Mouse (Mus musculus) forebrain, embryonic 11.5 days (tissue): ENCODE results near the gene Tapbp. TPM values are rescaled to one million over a fixed set of nuclear protein-coding genes. Genes with fewer than 3 reads are reported as not detected.
A peak's percentile ranks its signal among the peaks of the same experiment; 100 is the strongest.

Source experiments
- ATAC-seq: fragments of 200-750 bp; cut with Nextera tagmentation; replicated peaks from 2 replicates; pipeline ENCODE4 v1.8.0; 2017; ENCODE audit warnings: moderate TSS enrichment; ENCODE audit not compliant: low FRiP score
- DNase-seq: peaks from one replicate; pipeline ENCODE4 v3.0.0-alpha.2; 2017; ENCODE audit warnings: low spot score
- H3K27ac ChIP-seq: fragments of 300-500 bp; sonication (generic); 2 replicates; pipeline ENCODE4 v1.5.1; 2014; ENCODE audit warnings: low read depth, low read length
- H3K27me3 ChIP-seq: fragments of 300-500 bp; sonication (generic); 2 replicates; pipeline ENCODE4 v1.6.1; 2014; ENCODE audit warnings: mild to moderate bottlenecking, low read length, mixed read lengths; ENCODE audit not compliant: control insufficient read depth, insufficient read depth
- H3K36me3 ChIP-seq: fragments of 300-500 bp; sonication (generic); 2 replicates; pipeline ENCODE4 v1.6.1; 2014; ENCODE audit warnings: mild to moderate bottlenecking, low read length, moderate library complexity, mixed read lengths; ENCODE audit not compliant: control insufficient read depth, insufficient read depth
- H3K4me1 ChIP-seq: fragments of 300-500 bp; sonication (generic); replicated peaks from 2 replicates; pipeline ENCODE4 v1.6.1; 2014; ENCODE audit warnings: low read length, mixed read lengths; ENCODE audit not compliant: control insufficient read depth, insufficient read depth
- H3K4me2 ChIP-seq: fragments of 300-500 bp; sonication (generic); 2 replicates; pipeline ENCODE4 v1.6.1; 2014; ENCODE audit warnings: low read depth, mild to moderate bottlenecking, low read length, moderate library complexity, mixed read lengths; ENCODE audit not compliant: severe bottlenecking
- H3K4me3 ChIP-seq: fragments of 300-500 bp; sonication (generic); 2 replicates; pipeline ENCODE4 v1.5.1; 2014; ENCODE audit warnings: low read depth, low read length
- H3K9ac ChIP-seq: fragments of 300-500 bp; sonication (generic); 2 replicates; pipeline ENCODE4 v1.6.1; 2014; ENCODE audit warnings: low read length
- H3K9me3 ChIP-seq: fragments of 300-500 bp; sonication (generic); 2 replicates; pipeline ENCODE4 v1.6.1; 2016; ENCODE audit warnings: low read length, mixed read lengths; ENCODE audit not compliant: control insufficient read depth
- WGBS: fragments of 180-500 bp; shearing (Covaris S2); extraction: QIAGEN DNeasy Blood & Tissue Kit; methylation state at CpG from one replicate; pipeline ENCODE4 v1.1.7; 2014; 5-methylcytosine and 5-hydroxymethylcytosine counted together
- polyA plus RNA-seq: library from polyadenylated mRNA; unstranded; fragments of >200 nt; fragmentation: Nextera tagmentation; extraction: Ambion mirVana; gene quantifications from 2 replicates; pipeline ENCODE4 v1.2.1, GENCODE M21; 2014

The Tapbp gene
- polyA plus RNA-seq, 1 experiment from 2014 or later = 15.5 TPM

GRCm38 (mm10) chr17:33931159-33931866 is 15.6 kb downstream of the Tapbp start:
- ATAC-seq (no peak), DNase-seq (no peak)
- H3K4me3 ChIP-seq = peak overlapping the region; percentile 83
- H3K36me3 ChIP-seq = no peaks in the 10 kb centered on the region
- no peak overlapping the region for H3K27ac ChIP-seq
- H3K27me3 ChIP-seq = no peaks in the 10 kb centered on the region
- 29% methylated on average over 18 of the region's 18 CpGs for WGBS
- H3K4me2 ChIP-seq = peak overlapping the region; percentile 100
- no peaks in the 10 kb centered on the region for H3K9me3 ChIP-seq
- H3K4me1 ChIP-seq = peaks cover 13% of the 10 kb centered on the region; the same call in 1 of the 2 replicates
- H3K9ac ChIP-seq = peak overlapping the region; percentile 84; the same call in 1 of the 2 replicates

DNA sequence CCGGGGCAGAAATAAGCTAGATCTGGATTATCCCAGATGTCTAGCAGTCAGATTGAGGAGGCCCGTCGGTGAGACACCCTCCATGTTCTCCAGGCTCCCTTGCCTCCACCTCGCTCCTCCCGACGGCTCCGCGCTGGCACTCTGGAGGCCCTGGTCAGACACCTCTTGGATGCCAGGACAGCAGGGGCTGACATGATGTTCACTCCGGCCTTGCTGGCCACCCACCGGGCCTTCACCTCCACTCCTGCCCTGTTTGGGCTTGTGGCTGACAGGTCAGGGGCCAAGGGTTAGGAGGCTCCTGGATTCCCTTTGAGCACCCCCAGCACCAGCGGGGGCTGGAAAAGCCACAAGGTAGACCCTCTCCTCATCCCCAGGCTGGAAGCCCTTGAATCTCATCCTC is 16.2 kb downstream of the Tapbp start:
- Histone ChIP-seq H3K4me3 (no peak overlapping the region), H3K27ac (no peak overlapping the region), H3K4me1 (peaks cover 13% of the 10 kb centered on the region; the same call in 1 of the 2 replicates), H3K9me3 (no peaks in the 10 kb centered on the region), H3K4me2 (no peak overlapping the region), H3K36me3 (no peaks in the 10 kb centered on the region), H3K27me3 (no peaks in the 10 kb centered on the region), H3K9ac (no peak overlapping the region)
- ATAC-seq (no peak), DNase-seq (no peak)
- 92% methylated on average over 11 of the region's 11 CpGs for WGBS

DNA sequence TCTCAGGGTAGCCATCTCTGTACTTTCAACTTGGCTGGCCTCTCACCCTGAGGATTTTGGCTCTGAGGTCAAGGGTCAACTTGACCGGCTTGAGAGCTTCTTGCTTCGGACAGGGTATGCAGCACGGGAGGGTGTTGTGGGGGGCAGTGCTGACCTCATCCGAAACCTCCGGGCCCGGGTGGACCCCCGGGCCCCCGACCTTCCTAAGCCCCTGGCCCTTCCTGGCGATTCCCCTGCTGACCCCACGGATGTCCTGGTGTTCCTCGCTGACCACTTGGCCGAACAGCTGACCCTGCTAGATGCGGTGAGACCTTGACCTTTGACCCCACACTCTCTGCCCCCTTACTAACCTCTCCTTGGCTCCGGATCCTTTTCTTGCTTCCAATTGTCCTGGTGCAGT is 16.7 kb downstream of the Tapbp start:
- Histone ChIP-seq H3K4me3 (no peak overlapping the region), H3K36me3 (no peaks in the 10 kb centered on the region), H3K9me3 (no peaks in the 10 kb centered on the region), H3K9ac (no peak overlapping the region), H3K27me3 (no peaks in the 10 kb centered on the region), H3K4me2 (no peak overlapping the region), H3K4me1 (peaks cover 13% of the 10 kb centered on the region; the same call in 1 of the 2 replicates), H3K27ac (no peak overlapping the region)
- DNase-seq = no peak
- ATAC-seq = no peak
- WGBS = 90% methylated on average over 14 of the region's 14 CpGs

- no peak for ATAC-seq
- WGBS = 88% methylated on average over 15 of the region's 15 CpGs
- Histone ChIP-seq H3K36me3 (no peaks in the 10 kb centered on the region), H3K9ac (no peak overlapping the region), H3K4me2 (no peak overlapping the region), H3K27me3 (no peaks in the 10 kb centered on the region), H3K27ac (no peak overlapping the region), H3K4me3 (no peak overlapping the region), H3K4me1 (peaks cover 13% of the 10 kb centered on the region; the same call in 1 of the 2 replicates), H3K9me3 (no peaks in the 10 kb centered on the region)
- DNase-seq = no peak
Measured at GRCm38 (mm10) chr17:33932970-33933369, 17.3 kb downstream of the Tapbp start.

DNA sequence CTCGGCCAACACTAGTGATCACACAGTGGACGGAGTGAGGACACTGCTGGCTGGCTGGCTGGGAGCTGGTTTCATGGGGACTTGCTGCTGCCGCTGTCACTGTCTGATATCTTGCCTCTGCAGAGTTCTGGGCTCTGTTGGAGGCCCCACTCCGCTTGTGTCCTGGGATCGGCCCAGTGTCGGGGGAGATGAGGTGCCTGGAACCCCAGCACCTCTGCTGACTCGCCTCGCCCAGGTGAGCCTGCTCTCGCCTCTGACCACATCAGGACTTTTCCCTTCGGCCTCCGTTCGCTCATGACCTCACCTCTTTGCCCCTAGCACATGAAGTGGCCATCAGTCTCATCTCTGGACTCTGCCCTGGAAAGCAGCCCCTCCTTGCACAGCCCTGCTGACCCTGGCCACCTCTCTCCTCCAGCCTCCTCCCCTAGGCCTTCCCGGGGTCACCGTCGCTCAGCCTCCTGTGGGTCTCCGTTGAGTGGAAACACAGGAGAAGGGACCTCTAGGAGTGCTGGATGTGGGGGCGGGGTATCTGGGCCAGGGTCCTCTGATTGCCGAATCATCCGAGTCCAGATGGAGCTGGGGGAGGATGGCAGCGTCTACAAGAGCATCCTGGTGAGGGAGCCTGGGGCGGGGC is 19.8 kb downstream of the Tapbp start:
- no peak overlapping the region for H3K4me3 ChIP-seq
- DNase-seq (no peak), ATAC-seq (no peak)
- 88% methylated on average over 21 of the region's 21 CpGs for WGBS
- no peak overlapping the region for H3K4me2 ChIP-seq
- H3K9me3 ChIP-seq = no peaks in the 10 kb centered on the region
- H3K9ac ChIP-seq = no peak overlapping the region
- peaks cover 11% of the 10 kb centered on the region for H3K4me1 ChIP-seq
- no peaks in the 10 kb centered on the region for H3K27me3 ChIP-seq
- no peak overlapping the region for H3K27ac ChIP-seq
- no peaks in the 10 kb centered on the region for H3K36me3 ChIP-seq

GRCm38 (mm10) chr17:33936993-33937392 is 21.3 kb downstream of the Tapbp start:
- Histone ChIP-seq H3K4me1 (peaks cover 8% of the 10 kb centered on the region), H3K9me3 (no peaks in the 10 kb centered on the region), H3K9ac (no peak overlapping the region), H3K36me3 (no peaks in the 10 kb centered on the region), H3K4me3 (no peak overlapping the region), H3K27me3 (no peaks in the 10 kb centered on the region), H3K27ac (no peak overlapping the region), H3K4me2 (no peak overlapping the region)
- WGBS = 89% methylated on average over 15 of the region's 15 CpGs
- DNase-seq = no peak
- ATAC-seq = no peak

DNA sequence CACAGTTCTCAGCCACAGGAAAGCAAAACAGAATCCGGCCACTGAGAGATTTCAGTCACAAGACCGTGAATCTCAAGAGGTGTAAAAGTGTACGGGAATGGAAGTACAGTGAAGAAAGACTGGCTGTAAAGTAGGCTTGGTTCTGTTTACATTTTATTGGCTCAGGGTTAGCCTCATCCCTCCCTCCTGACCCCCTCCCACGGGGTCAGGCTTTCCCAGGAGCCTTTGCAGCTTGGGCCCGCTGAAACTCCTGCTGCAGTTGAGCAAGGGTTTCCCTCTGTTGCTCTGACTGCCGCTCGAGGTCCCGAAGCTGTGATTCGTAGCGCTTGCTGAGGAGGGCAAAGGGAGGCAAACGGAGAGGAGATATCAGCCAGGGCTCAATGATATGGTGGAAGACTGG is 23.1 kb downstream of the Tapbp start:
- H3K9ac ChIP-seq = no peak overlapping the region
- H3K4me2 ChIP-seq = no peak overlapping the region
- no peak for ATAC-seq
- H3K27ac ChIP-seq = no peak overlapping the region
- H3K27me3 ChIP-seq = no peaks in the 10 kb centered on the region
- no peaks in the 10 kb centered on the region for H3K9me3 ChIP-seq
- H3K36me3 ChIP-seq = peaks cover 3% of the 10 kb centered on the region; the same call in 1 of the 2 replicates
- no peak overlapping the region for H3K4me3 ChIP-seq
- peaks cover 8% of the 10 kb centered on the region for H3K4me1 ChIP-seq
- no peak for DNase-seq
- WGBS = 88% methylated on average over 11 of the region's 11 CpGs

- Histone ChIP-seq H3K27me3 (no peaks in the 10 kb centered on the region), H3K9me3 (no peaks in the 10 kb centered on the region), H3K9ac (peak within 1 kb of the TSS; percentile 73), H3K4me1 (peaks cover 8% of the 10 kb centered on the region), H3K36me3 (peaks cover 6% of the 10 kb centered on the region; the same call in 1 of the 2 replicates), H3K4me2 (peak within 1 kb of the TSS; percentile 92), H3K27ac (0 out of 2 replicates have a peak within 1 kb of the TSS, but pooled peaks have one; percentile 50), H3K4me3 (peak within 1 kb of the TSS; percentile 85)
- ATAC-seq = peak; percentile 89
- under 1% methylated on average over 36 of the region's 36 CpGs for WGBS
- DNase-seq = peak; percentile 90
Measured at GRCm38 (mm10) chr17:33940206-33940805, 24.6 kb downstream of the Tapbp start, which contains the start of the genes Pfdn6 and Wdr46. TSS of gene Pfdn6 (minus strand) at chr17:33940343. TSS of gene Wdr46 (plus strand) at chr17:33940660.
